Mouse (Mus musculus) frontal cortex, postnatal 36 days (tissue): ENCODE results near the gene Olfr482.

ENCODE experiments used
- DNase-seq, 2 experiments: peaks; one replicate each; pipeline ENCODE4 v3.0.0; 2022; ENCODE audit warnings: low spot score in 2 of 2

The Olfr482 gene

DNA sequence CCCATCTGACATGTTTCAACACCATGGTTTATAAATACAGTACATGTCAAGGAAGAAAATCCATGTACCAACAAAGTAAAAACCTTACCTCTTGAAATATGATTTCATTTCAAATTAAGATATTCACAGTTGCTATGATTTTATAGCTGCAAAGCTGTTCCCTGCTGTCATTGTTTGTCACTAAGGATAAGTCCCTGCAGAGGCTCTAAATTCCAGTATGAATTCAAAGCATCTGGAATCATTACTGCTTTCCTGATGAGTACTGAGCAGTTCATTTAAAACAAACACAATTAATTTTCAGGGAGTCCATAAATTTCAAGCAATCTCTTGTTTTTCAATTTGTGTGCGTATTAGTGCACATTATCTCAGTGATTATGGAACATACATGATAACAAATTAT is at the start of gene Olfr482:
Gene Olfr482, minus strand, starts transcription at position 101 of the 400 bp plus-strand sequence.
- DNase-seq = no peak

DNA sequence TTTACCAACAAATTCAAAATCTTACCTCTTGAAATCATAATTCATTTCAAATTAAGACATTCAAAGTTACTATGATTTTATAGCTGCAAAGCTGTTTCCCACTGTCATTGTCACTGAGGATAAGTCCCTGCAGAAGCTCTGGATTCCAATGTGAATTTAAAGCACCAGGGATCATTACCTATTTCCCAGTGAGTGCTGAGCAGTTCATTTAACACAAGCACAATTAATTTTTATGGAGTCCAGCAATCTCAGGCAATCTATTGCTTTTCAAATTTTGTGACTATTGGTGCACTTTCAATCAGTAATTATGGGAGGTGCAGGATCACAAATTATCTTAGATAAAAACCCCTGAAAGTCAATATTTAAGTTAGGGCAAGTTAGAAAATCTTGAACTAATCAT is 30.0 kb upstream of the Olfr482 start, which contains the start of gene Olfr484:
Gene Olfr484, minus strand, starts transcription at position 101 of the 400 bp plus-strand sequence.
- DNase-seq = no peak

- no peak for DNase-seq
Observed at GRCm38 (mm10) chr7:108121416-108121815, 24.0 kb upstream of the Olfr482 start.

- no peak for DNase-seq
Observed at GRCm38 (mm10) chr7:108120681-108121080, 23.3 kb upstream of the Olfr482 start.

- DNase-seq = no peak
Observed at GRCm38 (mm10) chr7:108100549-108100948, 3.2 kb upstream of the Olfr482 start, which contains the start of gene Olfr483. TSS of gene Olfr483 (plus strand) at chr7:108100849.

DNA sequence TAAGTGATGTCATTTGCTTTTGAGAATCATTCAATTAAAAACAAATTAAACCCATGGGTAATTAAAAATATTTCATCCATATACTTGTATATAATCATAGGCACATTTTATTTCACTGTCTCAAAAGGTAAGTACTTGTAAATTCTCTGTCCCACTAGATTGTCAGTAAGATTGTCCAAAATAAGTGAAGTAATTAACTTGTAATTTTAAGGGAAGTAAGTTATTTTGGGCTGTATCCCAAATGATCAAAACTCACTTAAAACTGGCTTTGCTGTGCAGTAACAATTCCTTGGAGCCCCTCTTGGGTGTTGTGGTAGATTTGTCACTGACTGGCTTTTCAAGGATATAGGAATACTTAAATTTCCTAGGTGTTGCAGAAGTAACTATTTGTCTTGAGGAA is 17.8 kb downstream of the Olfr482 start, which contains the start of gene Olfr481:
Gene Olfr481, plus strand, starts transcription at position 301 of the 400 bp plus-strand sequence.
- DNase-seq = no peak

DNA sequence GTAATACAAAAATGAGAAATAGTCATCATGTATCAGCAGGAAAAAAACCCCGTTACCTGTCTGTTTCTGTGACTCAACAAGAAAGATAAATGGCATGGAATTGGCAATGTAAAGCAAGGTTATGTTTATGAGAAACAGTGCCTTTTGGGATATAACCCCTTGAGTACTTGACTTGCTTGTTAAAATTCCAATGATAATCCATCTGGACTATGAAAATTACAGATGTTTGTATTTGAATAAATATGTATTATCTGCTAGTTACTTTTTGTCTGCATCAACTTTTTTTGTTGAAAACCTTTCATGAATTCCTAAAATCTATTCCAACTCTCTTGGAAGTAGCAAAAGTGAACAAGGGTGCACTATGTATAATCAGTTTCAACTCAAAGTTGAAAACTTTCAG is 30.1 kb downstream of the Olfr482 start, which contains the start of gene Olfr480:
Gene Olfr480, minus strand, starts transcription at position 101 of the 400 bp plus-strand sequence.
- no peak for DNase-seq

GRCm38 (mm10) chr7:108050393-108050792 is 47.0 kb downstream of the Olfr482 start, which contains the start of gene Olfr479:
TSS of gene Olfr479 (plus strand) at chr7:108050693.
- DNase-seq = no peak
